Mouse (Mus musculus) liver, embryonic 12.5 days (tissue): ENCODE measurements around the gene Inpp4a. TPM values are rescaled to one million over a fixed set of nuclear protein-coding genes. Genes with fewer than 3 reads are reported as not detected.

Experiments
- ATAC-seq: fragments of 200-750 bp; cut with Nextera tagmentation; 2 replicates; pipeline ENCODE4 v1.8.0; 2017; ENCODE audit warnings: moderate number of reproducible peaks, mild to moderate bottlenecking, moderate library complexity
- H3K27ac ChIP-seq: fragments of 300-500 bp; sonication (generic); 2 replicates; pipeline ENCODE4 v1.5.1; 2016; ENCODE audit warnings: mild to moderate bottlenecking
- H3K27me3 ChIP-seq: fragments of 300-500 bp; sonication (generic); replicated peaks from 2 replicates; pipeline ENCODE4 v1.6.1; 2016; ENCODE audit warnings: mild to moderate bottlenecking, moderate library complexity
- H3K36me3 ChIP-seq: fragments of 300-500 bp; sonication (generic); 2 replicates; pipeline ENCODE4 v1.6.1; 2016; ENCODE audit warnings: mild to moderate bottlenecking, moderate library complexity
- H3K4me1 ChIP-seq: fragments of 300-500 bp; sonication (generic); 2 replicates; pipeline ENCODE4 v1.6.1; 2016
- H3K4me2 ChIP-seq: fragments of 300-500 bp; sonication (generic); 2 replicates; pipeline ENCODE4 v1.6.1; 2016; ENCODE audit warnings: mild to moderate bottlenecking, moderate library complexity
- H3K4me3 ChIP-seq: fragments of 300-500 bp; sonication (generic); 2 replicates; pipeline ENCODE4 v1.5.1; 2016; ENCODE audit warnings: mild to moderate bottlenecking, moderate library complexity
- H3K9ac ChIP-seq: fragments of 300-500 bp; sonication (generic); 2 replicates; pipeline ENCODE4 v1.6.1; 2016; ENCODE audit warnings: mild to moderate bottlenecking, moderate library complexity
- H3K9me3 ChIP-seq: fragments of 300-500 bp; sonication (generic); replicated peaks from 2 replicates; pipeline ENCODE4 v1.6.1; 2016; ENCODE audit warnings: mild to moderate bottlenecking, moderate library complexity
- WGBS: fragments of 180-500 bp; shearing (Covaris S2); methylation state at CpG from one replicate; pipeline ENCODE4 v1.1.7; 2016; ENCODE audit not compliant: insufficient replicate concordance; 5-methylcytosine and 5-hydroxymethylcytosine counted together
- polyA plus RNA-seq: library from polyadenylated mRNA; unstranded; fragments of >200 nt; fragmentation: Nextera tagmentation; extraction: Ambion mirVana; gene quantifications from 2 replicates; pipeline ENCODE4 v1.2.1, GENCODE M21; 2016

Inpp4a gene
- polyA plus RNA-seq: 4.0 and 4.1 TPM in 2 replicates

DNA sequence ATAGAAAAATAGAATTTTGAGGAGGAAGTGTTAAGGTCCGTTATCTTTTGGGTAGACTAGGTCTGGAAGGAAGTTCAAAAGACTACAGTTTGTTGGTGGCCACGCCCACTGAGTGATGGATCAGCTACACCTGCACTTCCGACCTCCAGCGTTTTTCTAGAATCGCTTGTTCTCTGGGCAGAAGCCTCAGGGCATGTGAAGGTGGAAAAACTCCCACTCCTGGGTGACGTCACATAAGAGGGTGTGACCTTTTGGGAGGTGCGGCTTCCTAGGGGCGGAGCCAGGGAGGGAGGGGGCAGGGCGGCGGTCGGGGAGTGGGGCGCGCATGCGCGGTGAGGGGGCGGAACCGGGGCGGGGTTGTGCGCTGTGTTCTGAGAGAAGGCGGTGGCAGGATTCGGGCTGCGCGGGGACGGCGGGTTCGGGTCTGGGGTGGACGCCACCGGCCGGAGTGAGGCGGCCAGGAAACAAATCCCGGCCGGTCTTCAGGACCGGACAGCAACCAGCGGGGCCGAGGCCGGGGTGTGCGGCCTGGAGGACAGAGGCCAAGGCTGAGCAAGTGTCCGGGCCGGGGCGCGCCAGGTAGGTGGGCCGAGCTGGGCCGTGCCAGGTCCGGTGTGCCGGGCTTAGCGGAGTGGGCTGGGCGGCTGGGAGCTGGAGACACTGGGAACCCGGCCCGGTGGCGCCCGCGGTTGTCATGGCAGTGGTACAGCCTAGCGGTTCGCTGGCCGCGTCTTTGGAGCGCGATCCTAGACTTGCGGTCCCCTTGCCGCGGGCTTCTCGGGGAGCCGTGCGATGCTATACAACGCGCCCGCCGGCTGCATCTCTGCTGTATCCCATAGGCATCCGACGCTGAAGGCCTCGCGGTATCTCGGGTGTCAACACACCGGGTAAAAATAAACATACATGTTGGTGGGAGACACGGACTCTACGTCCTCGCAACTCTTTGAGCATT lies at the start of gene Inpp4a:
Inpp4a (plus strand) TSS at position 326 of the 952 bp plus-strand sequence.
- under 1% methylated on average over 75 of the region's 77 CpGs for WGBS
- peak within 1 kb of the TSS; percentile 43; the same call in 1 of the 2 replicates for H3K27ac ChIP-seq

DNA sequence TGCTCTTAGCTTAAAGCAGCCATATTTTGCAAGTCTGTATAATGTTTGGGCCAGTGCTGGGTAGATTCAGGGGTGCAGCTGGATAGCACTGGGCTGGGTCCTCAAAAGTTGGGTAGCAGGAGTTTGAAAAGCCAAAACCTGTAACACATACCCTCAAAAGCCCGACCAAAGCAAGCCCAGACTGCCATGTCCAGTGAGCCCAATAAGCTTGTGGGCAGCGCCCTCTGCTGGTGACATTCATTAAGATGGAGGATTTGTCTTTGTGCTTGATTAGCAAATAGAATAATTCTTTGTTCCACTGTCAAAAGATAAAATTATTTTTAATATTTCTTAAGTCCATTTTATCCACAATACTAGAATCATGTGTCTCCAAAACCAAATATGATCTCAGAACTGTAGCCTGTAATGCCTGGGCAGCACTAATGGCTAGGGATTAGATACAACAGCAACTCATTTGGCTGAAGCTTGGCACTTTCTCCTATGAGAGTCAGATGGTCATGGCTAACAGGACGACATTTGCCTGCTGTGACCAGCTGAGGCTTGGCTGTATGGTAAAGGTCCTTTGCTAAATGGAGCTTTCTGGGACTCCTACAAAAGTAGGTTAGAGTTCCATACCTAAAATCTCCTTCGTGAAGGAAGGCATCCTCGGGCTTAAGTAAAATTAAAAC lies 48.9 kb upstream of the Inpp4a start:
- no peaks in the 10 kb centered on the region for H3K9me3 ChIP-seq
- no peak for ATAC-seq
- H3K27ac ChIP-seq: no peak overlapping the region
- H3K27me3 ChIP-seq: no peaks in the 10 kb centered on the region
- no peaks in the 10 kb centered on the region for H3K4me1 ChIP-seq
- H3K4me3 ChIP-seq: no peak overlapping the region
- H3K4me2 ChIP-seq: no peak overlapping the region
- WGBS: 35% methylated on average over 5 of the region's 5 CpGs
- no peaks in the 10 kb centered on the region for H3K36me3 ChIP-seq
- no peak overlapping the region for H3K9ac ChIP-seq

More for the DNA sequence above, at the start of gene Inpp4a:
- Histone ChIP-seq H3K4me1 (peaks cover 30% of the 10 kb centered on the region), H3K36me3 (no peaks in the 10 kb centered on the region), H3K27me3 (peaks cover 11% of the 10 kb centered on the region), H3K9ac (peak within 1 kb of the TSS; percentile 81), H3K4me2 (peak within 1 kb of the TSS; percentile 100), H3K4me3 (peak within 1 kb of the TSS; percentile 80), H3K9me3 (no peaks in the 10 kb centered on the region)
- ATAC-seq: peak; percentile 91

DNA sequence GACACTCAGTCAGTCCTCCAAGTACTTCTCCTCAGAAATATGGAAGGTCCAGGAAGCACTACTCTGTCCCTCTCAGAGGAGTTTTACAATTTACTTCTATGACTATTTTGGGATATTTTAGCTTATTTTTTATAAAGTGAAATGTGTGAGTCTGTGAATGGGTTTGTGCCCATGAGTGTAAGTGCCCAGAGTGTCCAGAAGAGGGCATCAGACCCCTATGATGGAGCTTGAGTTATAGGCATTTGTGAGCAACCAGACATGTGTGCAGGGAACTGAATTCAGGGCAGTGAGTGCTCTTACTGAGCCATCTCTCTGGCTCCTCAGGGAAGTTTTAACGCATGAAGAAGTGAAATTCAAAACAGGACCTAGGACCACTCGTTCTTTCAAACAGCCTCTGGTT lies 41.2 kb upstream of the Inpp4a start:
- WGBS: 79% methylated on average over 2 of the region's 2 CpGs
- Histone ChIP-seq H3K27ac (no peak overlapping the region), H3K9ac (no peak overlapping the region), H3K36me3 (no peaks in the 10 kb centered on the region), H3K4me1 (no peaks in the 10 kb centered on the region), H3K4me2 (no peak overlapping the region), H3K4me3 (no peak overlapping the region), H3K27me3 (no peaks in the 10 kb centered on the region), H3K9me3 (no peaks in the 10 kb centered on the region)
- ATAC-seq: no peak

DNA sequence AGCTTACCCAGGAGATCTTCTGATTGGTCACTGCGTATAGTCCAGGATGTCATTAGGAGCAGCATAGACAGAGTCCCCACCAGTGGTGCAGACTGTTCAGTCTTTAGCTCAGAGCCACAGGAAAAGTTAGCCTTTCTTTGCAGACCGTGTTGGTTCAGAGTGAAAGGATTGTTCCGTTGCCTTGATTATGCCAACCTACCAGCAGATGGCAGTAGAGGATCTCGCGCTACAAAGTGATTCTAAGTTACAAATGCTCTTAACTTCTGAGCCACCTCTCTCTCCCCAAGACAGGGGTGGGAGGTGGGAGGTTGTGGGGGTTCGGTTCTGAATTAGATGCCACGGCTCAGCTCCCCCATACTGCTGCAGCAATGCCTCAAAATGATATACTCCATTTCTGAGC lies 27.2 kb upstream of the Inpp4a start:
- H3K4me1 ChIP-seq: no peaks in the 10 kb centered on the region
- no peaks in the 10 kb centered on the region for H3K27me3 ChIP-seq
- no peaks in the 10 kb centered on the region for H3K9me3 ChIP-seq
- H3K9ac ChIP-seq: no peak overlapping the region
- H3K4me2 ChIP-seq: no peak overlapping the region
- WGBS: 6% methylated on average over 7 of the region's 7 CpGs
- no peak overlapping the region for H3K4me3 ChIP-seq
- ATAC-seq: no peak
- H3K27ac ChIP-seq: no peak overlapping the region
- no peaks in the 10 kb centered on the region for H3K36me3 ChIP-seq

DNA sequence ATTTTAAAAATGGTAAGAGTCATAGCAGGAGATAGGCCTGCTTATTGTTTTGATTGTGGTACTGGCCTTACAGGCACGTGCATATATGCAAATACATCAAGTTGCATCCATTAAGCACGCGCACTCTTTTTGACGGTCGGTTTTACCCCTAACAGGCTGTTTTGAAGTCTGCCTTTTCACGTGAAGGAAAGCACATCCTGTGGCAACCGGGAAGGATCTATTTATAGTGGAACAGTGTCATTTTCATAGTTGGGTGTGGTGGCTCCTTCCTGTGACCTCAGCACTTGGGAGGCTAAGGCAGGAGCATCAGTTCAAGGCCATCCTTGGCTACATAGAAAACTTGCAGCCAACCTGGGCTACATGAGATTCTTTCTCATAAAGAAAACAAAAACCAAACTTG lies 13.1 kb upstream of the Inpp4a start:
- H3K36me3 ChIP-seq: no peaks in the 10 kb centered on the region
- ATAC-seq: no peak
- H3K27me3 ChIP-seq: no peaks in the 10 kb centered on the region
- H3K9me3 ChIP-seq: 0 out of 2 replicates have a peak, but pooled peaks cover 3% of the 10 kb centered on the region
- H3K4me1 ChIP-seq: no peaks in the 10 kb centered on the region
- no peak overlapping the region for H3K4me2 ChIP-seq
- H3K27ac ChIP-seq: no peak overlapping the region
- H3K9ac ChIP-seq: no peak overlapping the region
- 55% methylated on average over 7 of the region's 7 CpGs for WGBS
- no peak overlapping the region for H3K4me3 ChIP-seq

DNA sequence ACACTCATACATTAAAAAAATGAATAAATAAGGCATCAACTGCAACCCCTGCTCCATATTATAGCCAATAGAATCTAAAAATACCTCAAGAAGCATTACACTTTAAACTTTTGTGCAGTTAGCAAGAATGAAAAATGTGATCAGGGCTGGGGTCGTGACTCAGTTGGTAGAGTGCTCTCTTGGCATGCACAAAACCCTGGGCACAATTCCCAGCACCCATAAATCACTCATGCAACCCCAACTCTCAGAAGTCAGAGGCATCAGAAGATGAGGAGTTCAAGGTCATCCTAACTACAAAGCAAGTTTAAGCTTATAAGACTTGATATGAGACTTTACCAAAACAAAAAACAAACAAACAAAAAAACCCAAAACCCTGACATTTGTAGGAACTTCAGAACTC lies 11.9 kb upstream of the Inpp4a start:
- H3K27ac ChIP-seq: no peak overlapping the region
- H3K36me3 ChIP-seq: no peaks in the 10 kb centered on the region
- H3K4me1 ChIP-seq: no peaks in the 10 kb centered on the region
- WGBS: 68% methylated on average over 1 of the region's 1 CpGs
- no peak overlapping the region for H3K9ac ChIP-seq
- no peaks in the 10 kb centered on the region for H3K27me3 ChIP-seq
- no peak overlapping the region for H3K4me2 ChIP-seq
- H3K9me3 ChIP-seq: 0 out of 2 replicates have a peak, but pooled peaks cover 3% of the 10 kb centered on the region
- no peak for ATAC-seq
- no peak overlapping the region for H3K4me3 ChIP-seq

DNA sequence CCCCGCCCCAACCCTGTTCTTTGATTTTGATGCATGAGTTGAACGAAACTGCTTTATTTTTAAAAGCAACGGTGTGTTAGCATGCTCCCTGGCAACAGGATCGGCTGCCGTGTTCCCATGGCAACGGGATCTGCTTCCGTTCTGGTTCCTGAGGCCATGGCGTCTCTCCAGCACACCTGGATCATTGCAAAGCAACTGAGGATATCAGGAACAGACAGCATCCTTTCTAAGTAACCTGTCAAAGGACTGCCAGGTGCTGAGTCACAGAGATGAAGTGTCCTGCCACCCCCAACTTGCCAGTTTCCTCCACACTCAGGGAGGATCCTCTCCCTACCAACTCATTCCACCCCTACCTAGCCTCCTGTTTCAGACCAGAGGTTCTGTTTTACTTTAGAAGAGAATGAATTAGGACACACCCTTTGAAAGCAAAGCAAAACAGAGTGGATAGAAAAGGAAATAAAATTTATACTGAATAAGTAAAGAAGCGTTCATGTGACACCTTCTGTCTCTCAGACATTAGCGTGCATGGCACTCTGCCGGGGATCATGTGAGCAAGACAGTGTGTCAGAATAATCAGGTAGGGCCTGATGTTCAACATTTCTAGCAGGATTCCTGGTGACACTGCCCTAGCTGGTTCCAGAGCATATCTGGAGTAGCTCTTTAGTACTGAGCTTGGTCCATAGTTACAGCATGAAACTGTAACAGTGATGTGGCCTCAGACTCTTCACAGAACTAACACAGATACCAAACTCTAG lies 11.3 kb upstream of the Inpp4a start:
- no peak overlapping the region for H3K9ac ChIP-seq
- no peaks in the 10 kb centered on the region for H3K27me3 ChIP-seq
- 0 out of 2 replicates have a peak, but pooled peaks cover 3% of the 10 kb centered on the region for H3K9me3 ChIP-seq
- no peaks in the 10 kb centered on the region for H3K4me1 ChIP-seq
- 70% methylated on average over 11 of the region's 11 CpGs for WGBS
- no peak overlapping the region for H3K4me2 ChIP-seq
- ATAC-seq: no peak
- H3K27ac ChIP-seq: no peak overlapping the region
- H3K4me3 ChIP-seq: no peak overlapping the region
- no peaks in the 10 kb centered on the region for H3K36me3 ChIP-seq

DNA sequence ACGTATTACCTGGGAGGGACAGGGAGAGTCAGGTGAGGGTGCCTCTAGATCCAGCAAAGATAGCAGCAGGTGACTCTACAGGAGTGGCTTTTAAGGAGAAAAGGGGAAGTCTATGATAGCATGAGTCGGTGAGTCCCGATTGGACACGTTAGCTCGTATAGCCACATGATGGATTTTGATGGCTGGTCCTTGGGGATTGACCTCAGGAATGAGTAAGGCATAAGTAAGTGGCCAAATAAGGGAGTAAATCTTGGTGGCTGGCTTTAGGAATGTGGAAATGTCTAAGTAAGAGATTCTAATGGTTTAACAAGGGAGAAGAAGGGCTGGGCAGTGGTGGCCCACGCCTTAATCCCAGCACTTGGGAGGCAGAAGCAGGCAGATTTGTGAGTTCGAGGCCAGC lies 10.7 kb upstream of the Inpp4a start:
- WGBS: 63% methylated on average over 7 of the region's 7 CpGs
- Histone ChIP-seq H3K9me3 (no peaks in the 10 kb centered on the region), H3K27me3 (no peaks in the 10 kb centered on the region), H3K36me3 (no peaks in the 10 kb centered on the region), H3K4me3 (no peak overlapping the region), H3K27ac (no peak overlapping the region), H3K9ac (no peak overlapping the region), H3K4me2 (no peak overlapping the region), H3K4me1 (no peaks in the 10 kb centered on the region)
- no peak for ATAC-seq

DNA sequence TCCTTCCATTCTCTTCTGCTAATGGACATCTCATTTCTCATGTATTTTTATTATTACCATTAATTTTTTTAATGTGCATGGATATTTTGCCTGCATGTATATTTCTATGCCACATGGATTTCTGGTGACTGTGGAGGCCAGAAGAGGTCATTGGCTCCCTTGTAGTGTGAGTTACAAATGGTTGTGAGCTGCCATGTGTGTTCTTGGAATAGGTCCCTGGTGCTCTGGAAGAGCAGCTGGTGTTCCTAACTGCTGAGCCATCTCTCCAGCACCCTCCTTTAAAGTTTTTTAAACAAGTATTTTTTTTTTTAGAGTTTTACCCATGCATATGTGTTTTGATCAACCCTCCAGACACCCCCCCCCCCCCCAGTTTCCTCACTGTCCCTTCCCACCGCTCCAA lies 3.3 kb upstream of the Inpp4a start:
- Histone ChIP-seq H3K9ac (no peak overlapping the region), H3K27me3 (peaks cover 11% of the 10 kb centered on the region), H3K27ac (no peak overlapping the region), H3K9me3 (no peaks in the 10 kb centered on the region), H3K4me1 (peaks cover 16% of the 10 kb centered on the region), H3K36me3 (no peaks in the 10 kb centered on the region), H3K4me3 (no peak overlapping the region), H3K4me2 (no peak overlapping the region)
- ATAC-seq: no peak
- 50% methylated on average over 1 of the region's 1 CpGs for WGBS

DNA sequence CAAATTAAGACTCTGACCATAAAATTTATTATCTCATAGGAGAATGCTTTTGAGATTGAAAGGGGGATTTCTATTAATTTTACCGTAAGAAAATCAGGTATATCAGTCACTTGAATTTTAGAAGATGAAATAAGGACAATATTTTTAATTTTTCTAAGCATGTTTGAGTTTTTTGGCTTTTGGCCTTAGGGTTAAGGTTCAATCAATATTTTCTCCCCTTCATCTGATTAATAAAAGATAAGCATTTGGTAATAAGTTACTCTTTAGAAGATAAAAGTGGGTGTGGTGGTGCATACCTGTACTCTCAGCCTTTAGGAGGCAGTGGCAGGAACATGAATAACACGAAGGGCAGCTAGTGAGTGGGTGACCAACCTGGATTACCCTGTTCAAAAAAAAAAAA lies 761 bp upstream of the Inpp4a start:
- Histone ChIP-seq H3K27ac (no peak overlapping the region), H3K9me3 (no peaks in the 10 kb centered on the region)
- 86% methylated on average over 2 of the region's 2 CpGs for WGBS

DNA sequence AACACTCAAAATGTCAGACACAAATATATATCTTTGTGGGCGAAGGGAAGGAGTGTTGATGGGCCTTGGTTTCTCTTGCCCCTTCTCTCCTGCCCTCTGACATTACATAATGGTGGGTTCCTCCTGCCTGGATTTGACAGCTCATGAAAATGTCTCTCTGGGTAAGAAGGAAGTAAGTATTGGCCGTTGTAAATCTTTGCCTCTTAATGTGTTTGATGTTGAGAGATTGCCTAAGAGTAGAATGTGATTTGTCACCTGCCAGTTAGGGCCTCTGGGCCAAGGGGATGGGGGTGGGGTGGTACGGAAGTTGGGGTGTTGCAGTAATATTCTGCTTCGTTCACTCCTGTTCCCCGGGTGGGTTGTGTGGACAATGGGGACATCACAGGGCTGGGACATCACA lies 985 bp downstream of the Inpp4a start:
- no peak overlapping the region for H3K27ac ChIP-seq
- peaks cover 30% of the 10 kb centered on the region for H3K4me1 ChIP-seq
- H3K9me3 ChIP-seq: no peaks in the 10 kb centered on the region
- ATAC-seq: no peak
- H3K36me3 ChIP-seq: no peaks in the 10 kb centered on the region
- peak overlapping the region; percentile 81 for H3K9ac ChIP-seq
- H3K4me3 ChIP-seq: peak overlapping the region; percentile 80
- 52% methylated on average over 5 of the region's 5 CpGs for WGBS
- H3K4me2 ChIP-seq: peak overlapping the region; percentile 100
- H3K27me3 ChIP-seq: peaks cover 11% of the 10 kb centered on the region

More for the DNA sequence above, 761 bp upstream of the Inpp4a start:
- H3K4me3 ChIP-seq: no peak overlapping the region
- H3K27me3 ChIP-seq: peaks cover 11% of the 10 kb centered on the region
- H3K4me1 ChIP-seq: peaks cover 30% of the 10 kb centered on the region
- H3K9ac ChIP-seq: no peak overlapping the region
- no peaks in the 10 kb centered on the region for H3K36me3 ChIP-seq
- ATAC-seq: no peak
- no peak overlapping the region for H3K4me2 ChIP-seq
